Mouse (Mus musculus): Measurements from ENCODE around the gene 4930550C14Rik.

4930550C14Rik gene

GRCm38 (mm10) chr9:53402291-53402711, at the start of gene 4930550C14Rik:
4930550C14Rik (plus strand) TSS chr9:53402325.
- no peak for DNase-seq

- DNase-seq, result no peak
Observed at GRCm38 (mm10) chr9:53353161-53353560, 49.0 kb upstream of the 4930550C14Rik start.

DNA sequence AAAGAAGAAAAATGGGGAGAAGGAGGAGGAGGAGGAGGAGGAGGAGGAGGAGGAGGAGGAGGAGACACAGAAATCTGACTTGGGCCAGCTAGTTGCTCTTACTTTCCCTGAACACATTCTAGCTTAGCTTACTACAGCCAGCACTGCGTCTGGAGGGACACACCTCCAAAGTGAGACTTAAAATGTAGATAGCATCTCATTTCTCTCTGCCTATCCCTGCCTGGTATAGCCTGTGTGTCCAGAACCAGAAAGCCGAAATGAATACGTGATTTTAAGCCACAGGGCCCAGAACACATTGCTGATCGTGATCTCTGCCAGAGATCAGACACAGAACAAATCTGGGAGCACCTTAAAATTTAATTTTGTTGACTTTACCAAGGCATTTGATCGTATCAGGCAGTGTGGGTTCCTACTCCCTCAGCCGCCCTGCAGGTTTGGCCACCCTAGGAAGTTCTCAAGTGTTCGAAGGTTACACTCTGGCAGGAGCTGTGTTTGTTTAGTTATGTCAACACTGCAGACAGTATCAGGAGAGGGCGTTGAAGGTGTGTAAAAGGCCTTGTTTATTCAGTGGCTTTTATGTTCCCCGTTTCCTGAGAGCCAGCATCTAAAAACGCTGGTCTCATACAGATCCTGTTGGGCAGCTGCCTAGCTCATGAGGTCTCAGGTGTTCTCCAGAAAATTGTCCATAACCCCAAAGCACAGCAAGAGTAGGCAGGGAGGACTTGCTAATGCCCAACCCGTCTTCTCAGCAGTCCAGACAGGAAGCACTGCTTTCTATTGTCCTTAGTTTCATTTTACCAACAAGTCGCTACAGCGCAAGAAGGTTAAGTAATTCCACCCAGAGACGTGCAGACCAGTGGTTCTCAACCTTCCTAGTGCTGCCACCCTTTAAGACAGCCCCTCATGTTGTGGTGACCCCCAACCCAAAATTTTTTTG, 45.6 kb upstream of the 4930550C14Rik start:
- DNase-seq, result no peak

DNA sequence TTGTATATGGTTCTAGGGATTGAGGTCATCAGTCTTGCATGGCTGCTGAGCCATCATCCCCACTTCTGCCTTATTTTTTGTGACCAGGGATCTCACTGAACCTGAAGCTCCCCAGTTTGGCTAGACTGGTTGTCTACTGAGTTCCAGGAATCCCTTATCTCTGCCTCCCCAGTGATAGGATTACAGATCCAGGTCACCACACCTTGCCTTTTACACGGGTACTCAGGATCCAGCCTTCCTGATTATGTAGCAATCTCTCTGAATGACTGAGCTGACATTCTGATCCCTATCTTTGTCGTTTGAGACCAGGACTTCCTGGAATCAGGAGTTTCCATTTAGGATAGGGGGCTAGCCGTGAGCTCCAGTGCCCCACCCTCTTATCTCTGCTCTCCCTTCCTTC, 30.8 kb upstream of the 4930550C14Rik start:
- no peak for DNase-seq

- no peak for DNase-seq
Observed at GRCm38 (mm10) chr9:53375907-53376306, 26.2 kb upstream of the 4930550C14Rik start.

- peak; percentile 45 to 52 for DNase-seq
Observed at GRCm38 (mm10) chr9:53376820-53377219, 25.3 kb upstream of the 4930550C14Rik start.

DNA sequence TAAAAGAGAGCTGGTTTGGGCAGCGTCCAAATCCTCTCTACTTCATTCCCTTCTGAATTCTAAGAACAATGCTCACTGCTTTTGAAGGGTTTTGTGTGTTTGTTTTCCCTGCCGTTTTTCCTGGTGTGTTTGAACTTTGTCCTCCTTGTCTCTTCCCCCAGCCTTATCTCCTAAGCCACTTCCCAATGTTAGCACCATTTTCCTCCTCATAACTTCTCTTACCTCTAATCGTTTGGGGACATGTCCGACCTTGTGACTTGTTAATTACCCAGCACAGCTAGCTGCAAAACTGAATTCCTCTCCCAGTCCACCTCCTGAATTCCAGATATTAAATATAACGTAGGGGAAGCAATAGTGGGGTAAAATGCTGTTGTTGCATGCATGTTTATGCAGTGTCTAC, 24.5 kb upstream of the 4930550C14Rik start:
- DNase-seq, result no peak

DNA sequence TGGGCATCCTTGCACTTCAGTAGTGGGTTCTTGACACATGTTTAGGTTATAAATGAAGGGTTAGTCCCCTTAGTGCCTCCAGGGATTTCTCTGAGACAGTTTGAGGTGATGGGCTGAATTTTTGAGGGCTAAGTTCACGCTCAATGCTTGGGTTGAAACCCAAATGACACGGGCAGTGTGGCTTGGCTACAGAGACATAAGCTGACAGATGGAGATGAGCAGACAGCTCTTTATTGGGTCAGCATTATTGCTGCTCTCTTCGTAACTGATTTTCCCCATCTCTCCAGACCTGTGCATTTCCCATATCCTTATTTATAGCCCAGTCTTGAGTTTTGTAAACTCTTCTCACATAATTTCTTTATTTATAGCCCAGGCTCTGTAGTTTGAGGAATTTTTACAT, 24.0 kb upstream of the 4930550C14Rik start:
- no peak for DNase-seq

- DNase-seq, result no peak
Observed at GRCm38 (mm10) chr9:53380595-53380994, 21.5 kb upstream of the 4930550C14Rik start.

GRCm38 (mm10) chr9:53381113-53381615, 21.0 kb upstream of the 4930550C14Rik start:
- no peak for DNase-seq

- DNase-seq, result peak; percentile 21 to 33
Observed at GRCm38 (mm10) chr9:53383951-53384866, 17.9 kb upstream of the 4930550C14Rik start, which contains the start of gene Kdelc2. Kdelc2 (plus strand) TSS chr9:53384025.

DNA sequence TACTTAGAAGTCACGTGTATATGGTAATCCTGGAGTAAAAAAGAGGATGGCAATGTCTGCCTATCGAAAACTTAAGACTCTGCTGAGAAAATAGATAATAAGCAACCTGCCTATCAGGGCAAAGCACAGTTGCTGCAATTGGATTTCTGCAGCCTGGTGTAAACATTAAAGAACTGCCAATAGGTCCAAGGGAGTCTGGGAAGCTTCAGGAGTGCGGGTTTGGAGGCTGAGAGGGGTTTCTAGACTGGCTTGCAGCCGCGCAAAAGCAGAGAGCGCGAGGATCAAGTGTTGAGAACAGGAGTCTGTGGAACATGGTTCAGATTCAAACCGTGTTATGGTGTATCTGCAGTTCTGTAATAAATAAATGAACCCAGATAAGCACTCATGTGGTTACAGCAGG, 17.3 kb upstream of the 4930550C14Rik start:
- DNase-seq, result no peak

DNA sequence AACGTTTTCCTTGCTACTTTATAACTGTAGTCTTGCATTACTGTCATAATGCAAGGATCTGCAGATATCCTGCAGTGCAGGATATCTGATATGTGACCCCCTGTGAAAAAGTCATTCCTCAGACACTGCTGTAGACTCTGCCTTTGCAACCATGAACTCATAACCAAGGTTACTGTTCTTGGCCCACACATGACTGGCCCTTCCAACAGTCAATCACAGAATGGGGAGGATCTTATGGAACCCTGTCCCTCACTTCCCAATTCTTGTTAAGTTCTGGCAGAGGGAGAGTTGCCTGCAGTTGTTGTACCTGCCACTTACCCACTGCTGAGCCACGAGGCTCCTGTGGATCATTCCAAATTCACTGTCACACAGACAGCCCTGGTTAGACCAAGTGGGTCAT, 14.7 kb upstream of the 4930550C14Rik start:
- DNase-seq, result no peak

- DNase-seq, result no peak
Observed at GRCm38 (mm10) chr9:53389109-53389508, 13.0 kb upstream of the 4930550C14Rik start.

DNA sequence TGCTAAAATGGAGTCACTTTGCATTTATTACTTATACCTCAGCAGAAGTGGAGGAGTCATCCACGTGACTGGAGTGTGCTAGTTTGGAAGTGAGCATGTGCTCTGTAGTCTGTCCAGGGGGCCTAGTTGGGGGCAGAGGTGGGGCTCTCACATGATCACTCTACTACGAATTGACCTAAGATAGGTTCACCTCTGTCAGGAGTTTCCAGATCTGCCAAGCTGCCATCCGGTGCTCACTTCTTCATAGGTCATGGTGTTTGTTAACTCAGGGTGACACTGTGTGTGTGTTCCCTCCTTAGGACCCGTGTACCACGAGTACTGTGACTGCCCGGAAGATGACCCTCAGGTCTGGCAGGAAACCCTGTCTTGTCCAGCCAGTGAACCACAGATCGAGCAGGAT, 12.0 kb upstream of the 4930550C14Rik start:
- no peak for DNase-seq

- DNase-seq, result no peak
Observed at GRCm38 (mm10) chr9:53397685-53398387, 4.3 kb upstream of the 4930550C14Rik start.

GRCm38 (mm10) chr9:53398388-53398700, 3.8 kb upstream of the 4930550C14Rik start:
- peak; percentile 66 to 71 for DNase-seq

GRCm38 (mm10) chr9:53399537-53399936, 2.6 kb upstream of the 4930550C14Rik start:
- no peak for DNase-seq

GRCm38 (mm10) chr9:53400696-53401095, 1.4 kb upstream of the 4930550C14Rik start:
- DNase-seq, result no peak

GRCm38 (mm10) chr9:53401146-53401545, 979 bp upstream of the 4930550C14Rik start:
- no peak for DNase-seq

DNA sequence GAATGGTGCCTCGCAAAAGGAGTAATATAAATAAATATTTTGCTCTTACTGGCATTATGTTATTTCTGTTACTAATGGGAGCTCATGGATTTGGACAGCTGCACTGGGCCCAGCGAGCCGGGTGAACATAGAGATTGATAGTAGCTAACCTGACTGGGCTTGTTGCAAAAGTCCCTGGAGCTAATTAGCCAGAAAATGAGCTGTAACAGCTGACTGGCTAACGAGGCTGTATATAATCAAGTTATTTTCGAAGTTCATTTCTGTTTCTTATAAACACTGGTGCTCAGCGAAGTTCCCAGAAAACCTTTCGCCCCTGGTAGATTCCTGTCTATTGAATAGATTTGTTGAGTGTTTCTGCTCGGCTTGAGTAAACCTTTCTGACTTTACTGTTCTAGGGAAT, 866 bp downstream of the 4930550C14Rik start:
- no peak for DNase-seq

- DNase-seq, result no peak
Observed at GRCm38 (mm10) chr9:53404050-53404752, 2.1 kb downstream of the 4930550C14Rik start.
